Comparison of ENCODE assay signal across 8 mouse cellular contexts in genomic region chr11:78924916-78925315, GRCm38 (mm10). TPM values are rescaled to one million over a fixed set of nuclear protein-coding genes. Genes with fewer than 3 reads are reported as not detected.
A peak's percentile ranks its signal among the peaks of the same experiment; 100 is the strongest.
DNase-seq lines count a peak whose midpoint lies in the region; ATAC-seq lines count a peak whose summit lies in the region.

No protein-coding gene starts in this region.

- H3K9me3 ChIP-seq in heart, embryonic 14.5 days (ENCODE audit: control insufficient read depth, low read length) = no peaks in the 10 kb centered on the region
- peaks cover 12% of the 10 kb centered on the region for H3K9me3 ChIP-seq in megakaryocyte, embryonic 14.5 days

- H3K27me3 ChIP-seq in heart, embryonic 14.5 days (ENCODE audit: control insufficient read depth, insufficient read depth, low read length) = peaks cover 53% of the 10 kb centered on the region
- peaks cover 88% of the 10 kb centered on the region for H3K27me3 ChIP-seq in megakaryocyte, embryonic 14.5 days (replicated peaks)

- no peaks in the 10 kb centered on the region for H3K36me3 ChIP-seq in heart, embryonic 14.5 days (ENCODE audit: control insufficient read depth, insufficient read depth, low read length)
- H3K36me3 ChIP-seq in megakaryocyte, embryonic 14.5 days (replicated peaks; ENCODE audit: low read length) = no peaks in the 10 kb centered on the region

- H3K4me3 ChIP-seq in heart, embryonic 14.5 days (ENCODE audit: control insufficient read depth in 1 of 2, insufficient read depth in 1 of 2, low read depth in 1 of 2, low read length in 2 of 2) = peak overlapping the region; percentile 43 to 45
- peak overlapping the region; percentile 62 for H3K4me3 ChIP-seq in megakaryocyte, embryonic 14.5 days (replicated peaks)

- H3K4me1 ChIP-seq in heart, embryonic 14.5 days (ENCODE audit: control insufficient read depth in 2 of 2, insufficient read depth in 2 of 2, low read length in 2 of 2) = peaks cover 0 to 8% of the 10 kb centered on the region in 2 experiments; a peak in 3 of 4 replicates
- peaks cover 31% of the 10 kb centered on the region for H3K4me1 ChIP-seq in megakaryocyte, embryonic 14.5 days

- H3K4me2 ChIP-seq in heart, embryonic 14.5 days (ENCODE audit: low read length) = peak overlapping the region; percentile 78

- no peak overlapping the region for H3K27ac ChIP-seq in heart, embryonic 14.5 days (replicated peaks in 1 of 2; ENCODE audit: control insufficient read depth in 1 of 2, insufficient read depth in 1 of 2, low read depth in 2 of 2, low read length in 2 of 2)

- DNase-seq in cerebellum, postnatal 14 days = peak; percentile 13 to 16
- DNase-seq in cerebellum, adult 9-10 months = no peak
- peak; percentile 63 for DNase-seq in embryo, embryonic 11 days
- peak; percentile 13 to 49 for DNase-seq in kidney, postnatal 25 days
- DNase-seq in testis, postnatal 10 days (ENCODE audit: low spot score) = peak; percentile 48

- WGBS in heart, embryonic 14.5 days = under 1% methylated on average over 37 of the region's 37 CpGs

- peak; percentile 25; the same call in 1 of the 2 replicates for ATAC-seq in heart, embryonic 14.5 days (ENCODE audit: insufficient number of reproducible peaks, insufficient read depth, low FRiP score, low read depth)
- no peak for ATAC-seq in erythroblast, adult 5-6 weeks (replicated peaks; ENCODE audit: low FRiP score, poor library complexity, severe bottlenecking)

- H3K9ac ChIP-seq in heart, embryonic 14.5 days (ENCODE audit: low read length) = peak overlapping the region; percentile 65

RNA-seq across cellular contexts. Expression of gene Nos2, which starts 4.3 kb away (rescaled TPM):
- polyA plus RNA-seq in heart, embryonic 14.5 days (2014; fragmentation: Nextera tagmentation; extraction: Ambion mirVana) = 1.4 and 1.6 TPM in 2 replicates
- polyA plus RNA-seq in megakaryocyte, embryonic 14.5 days (2012; ENCODE audit: insufficient read depth, low replicate concordance) = 0.06 TPM in 1 of 2 replicates, not detected in the other
- not detected in 2 replicates for total RNA-seq in erythroblast, adult 5-6 weeks (2015; ENCODE audit: low replicate concordance)
- total RNA-seq in erythroblast, adult 5-6 weeks (2017; ENCODE audit: low replicate concordance) = not detected in 2 replicates

RNA-seq across cellular contexts. Expression of gene Lgals9, which starts 59.8 kb away (rescaled TPM):
- polyA plus RNA-seq in heart, embryonic 14.5 days (2014; fragmentation: Nextera tagmentation; extraction: Ambion mirVana) = 63.4 and 65.2 TPM in 2 replicates
- 29.7 and 38.1 TPM in 2 replicates for polyA plus RNA-seq in megakaryocyte, embryonic 14.5 days (2012; ENCODE audit: insufficient read depth, low replicate concordance)
- total RNA-seq in erythroblast, adult 5-6 weeks (2015; ENCODE audit: low replicate concordance) = 155 and 163 TPM in 2 replicates
- total RNA-seq in erythroblast, adult 5-6 weeks (2017; ENCODE audit: low replicate concordance) = 39.4 and 48.7 TPM in 2 replicates
